8 mouse cellular contexts compared by ENCODE assay signal in the genomic region with DNA sequence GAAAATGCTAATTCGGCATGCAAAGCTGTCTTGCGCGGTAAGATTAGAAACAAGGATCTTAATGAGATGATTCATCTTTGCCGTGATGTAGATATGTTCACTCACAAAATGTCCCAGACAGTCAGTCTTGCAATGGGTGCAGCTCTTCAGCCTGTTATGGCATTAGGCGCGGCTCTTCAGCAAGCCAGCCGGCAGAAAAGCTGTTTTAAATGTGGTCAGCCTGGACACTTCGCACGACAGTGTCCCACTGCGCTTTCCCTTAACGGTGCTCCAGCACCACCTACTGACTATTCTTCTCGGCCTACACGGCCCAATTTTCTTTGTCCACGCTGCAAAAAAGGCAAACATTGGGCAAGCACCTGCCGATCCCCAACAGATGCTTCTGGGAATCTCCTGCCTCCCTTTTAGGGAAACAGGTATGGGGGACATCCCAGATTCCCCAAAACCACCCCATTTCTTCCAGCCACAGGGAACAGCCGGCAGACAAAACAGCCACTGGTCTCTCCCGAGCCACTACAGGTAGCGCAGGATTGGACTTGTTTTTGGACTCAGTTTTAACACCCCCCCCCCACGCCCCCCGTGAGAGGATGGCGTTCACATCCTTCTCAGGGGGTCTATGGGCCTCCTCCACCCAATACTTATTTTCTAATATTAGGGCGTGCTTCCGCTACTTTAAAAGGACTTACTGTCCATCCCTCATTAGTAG. TPM values are rescaled to one million over a fixed set of nuclear protein-coding genes. Genes with fewer than 3 reads are reported as not detected.
DNase-seq lines count a peak whose midpoint lies in the region; ATAC-seq and TF ChIP-seq lines count a peak whose summit lies in the region.

No protein-coding gene starts in this region.

- no peak overlapping the region for H3ac ChIP-seq in C2C12 (ENCODE audit: control insufficient read depth, insufficient read length, low read depth)

- TF ChIP-seq CTCF in C2C12 (IDR thresholded peaks at IDR 0.05; ENCODE audit: control insufficient read depth, insufficient read depth, insufficient read length) = peak; percentile 6

- H3K27me3 ChIP-seq in C2C12 (ENCODE audit: control insufficient read depth, insufficient read depth, insufficient read length) = no peaks in the 10 kb centered on the region
- H3K27me3 ChIP-seq in forebrain, embryonic 11.5 days (ENCODE audit: control insufficient read depth, insufficient read depth, low read length) = peaks cover 4% of the 10 kb centered on the region; the same call in 1 of the 2 replicates
- peaks cover 19% of the 10 kb centered on the region for H3K27me3 ChIP-seq in hindbrain, embryonic 12.5 days

- H3K79me2 ChIP-seq in C2C12 (ENCODE audit: control insufficient read depth, insufficient read depth) = no peaks in the 10 kb centered on the region

- 0 out of 2 replicates have a peak, but pooled peaks cover 6% of the 10 kb centered on the region for H3K4me1 ChIP-seq in forebrain, embryonic 11.5 days (replicated peaks; ENCODE audit: control insufficient read depth, insufficient read depth, low read length)
- H3K4me1 ChIP-seq in hindbrain, embryonic 12.5 days = peaks cover 9% of the 10 kb centered on the region; the same call in 1 of the 2 replicates

- peak; percentile 78 for DNase-seq in brain, adult 2 months (ENCODE audit: low read depth, low spot score)
- DNase-seq in forebrain, embryonic 11.5 days (ENCODE audit: low spot score) = peak; percentile 66
- DNase-seq in layer of hippocampus, postnatal 36 days = peak; percentile 2 to 8
- DNase-seq in lung, postnatal 36 days = peak; percentile 54
- DNase-seq in skeletal muscle tissue, adult 2 months (ENCODE audit: low read depth, low spot score) = peak; percentile 25
- DNase-seq in adipocyte (ENCODE audit: low spot score) = no peak

- peak overlapping the region; percentile 73; the same call in 1 of the 2 replicates for H3K9ac ChIP-seq in forebrain, embryonic 11.5 days (ENCODE audit: low read length)
- 0 out of 2 replicates have a peak overlapping the region, but pooled peaks have one; percentile 9 for H3K9ac ChIP-seq in hindbrain, embryonic 12.5 days

- H3K9me3 ChIP-seq in forebrain, embryonic 11.5 days (ENCODE audit: control insufficient read depth, low read length) = no peaks in the 10 kb centered on the region
- no peaks in the 10 kb centered on the region for H3K9me3 ChIP-seq in hindbrain, embryonic 12.5 days (replicated peaks)

- no peak overlapping the region for H3K4me3 ChIP-seq in C2C12 (ENCODE audit: insufficient read depth, poor library complexity, severe bottlenecking)
- peak overlapping the region; percentile 53 for H3K4me3 ChIP-seq in forebrain, embryonic 11.5 days (ENCODE audit: low read depth, low read length)
- H3K4me3 ChIP-seq in hindbrain, embryonic 12.5 days = peak overlapping the region; percentile 52

- H3K27ac ChIP-seq in forebrain, embryonic 11.5 days (ENCODE audit: low read depth, low read length) = no peak overlapping the region
- peak overlapping the region; percentile 7; the same call in 1 of the 2 replicates for H3K27ac ChIP-seq in hindbrain, embryonic 12.5 days

- H3K4me2 ChIP-seq in forebrain, embryonic 11.5 days (ENCODE audit: low read depth, low read length, severe bottlenecking) = peak overlapping the region; percentile 86
- H3K4me2 ChIP-seq in hindbrain, embryonic 12.5 days (replicated peaks) = peak overlapping the region; percentile 83

- H3K36me3 ChIP-seq in C2C12 (ENCODE audit: control insufficient read depth, insufficient read depth) = no peaks in the 10 kb centered on the region
- H3K36me3 ChIP-seq in forebrain, embryonic 11.5 days (ENCODE audit: control insufficient read depth, insufficient read depth, low read length) = no peaks in the 10 kb centered on the region
- no peaks in the 10 kb centered on the region for H3K36me3 ChIP-seq in hindbrain, embryonic 12.5 days

- 18% methylated on average over 23 of the region's 23 CpGs for WGBS in forebrain, embryonic 11.5 days
- 24% methylated on average over 23 of the region's 23 CpGs for WGBS in hindbrain, embryonic 12.5 days

- peak; percentile 49 for ATAC-seq in forebrain, embryonic 11.5 days (replicated peaks; ENCODE audit: low FRiP score)
- ATAC-seq in hindbrain, embryonic 12.5 days (ENCODE audit: low FRiP score) = peak; percentile 86

- no peaks in the 10 kb centered on the region for H3K79me3 ChIP-seq in C2C12 (ENCODE audit: low read depth)

TF ChIP-seq in C2C12, 6 proteins besides CTCF, POLR2A, EP300 and RAD21:
- TF ChIP-seq MYOD1 (IDR thresholded peaks at IDR 0.05; ENCODE audit: control insufficient read depth, insufficient read length, low read depth) (no peak), FOSL1 (IDR thresholded peaks at IDR 0.05; ENCODE audit: insufficient read depth, low read length, poor library complexity, severe bottlenecking) (no peak), MAX (IDR thresholded peaks at IDR 0.05) (no peak), MYOG (IDR thresholded peaks at IDR 0.05; ENCODE audit: control insufficient read depth, extremely low read depth, insufficient read length) (no peak), CEBPB (IDR thresholded peaks at IDR 0.05; ENCODE audit: low read depth) (no peak), USF1 (IDR thresholded peaks at IDR 0.05; ENCODE audit: low read depth) (no peak)

RNA-seq across cellular contexts. Expression of a gene that starts 11.1 kb away (rescaled TPM):
- polyA plus RNA-seq in C2C12 (2012; fragmentation: generic; extraction: Trizol) = not detected
- polyA plus RNA-seq in forebrain, embryonic 11.5 days (2014; fragmentation: Nextera tagmentation; extraction: Ambion mirVana) = not detected in 2 replicates
- polyA plus RNA-seq in hindbrain, embryonic 12.5 days (2016; fragmentation: Nextera tagmentation; extraction: Ambion mirVana) = not detected in 2 replicates
- not detected for total RNA-seq in layer of hippocampus, postnatal 36 days (2021)

RNA-seq across cellular contexts. Expression of a gene that starts 11.6 kb away (rescaled TPM):
- not detected for polyA plus RNA-seq in C2C12 (2012; fragmentation: generic; extraction: Trizol)
- polyA plus RNA-seq in forebrain, embryonic 11.5 days (2014; fragmentation: Nextera tagmentation; extraction: Ambion mirVana) = not detected in 2 replicates
- not detected in 2 replicates for polyA plus RNA-seq in hindbrain, embryonic 12.5 days (2016; fragmentation: Nextera tagmentation; extraction: Ambion mirVana)
- total RNA-seq in layer of hippocampus, postnatal 36 days (2021) = not detected

RNA-seq across cellular contexts. Expression of a gene that starts 18.1 kb away (rescaled TPM):
- polyA plus RNA-seq in C2C12 (2012; fragmentation: generic; extraction: Trizol) = 0.04 TPM
- not detected in 2 replicates for polyA plus RNA-seq in forebrain, embryonic 11.5 days (2014; fragmentation: Nextera tagmentation; extraction: Ambion mirVana)
- polyA plus RNA-seq in hindbrain, embryonic 12.5 days (2016; fragmentation: Nextera tagmentation; extraction: Ambion mirVana) = not detected in 2 replicates
- total RNA-seq in layer of hippocampus, postnatal 36 days (2021) = not detected

RNA-seq across cellular contexts. Expression of a gene that starts 27.1 kb away (rescaled TPM):
- polyA plus RNA-seq in C2C12 (2012; fragmentation: generic; extraction: Trizol) = not detected
- not detected in 2 replicates for polyA plus RNA-seq in forebrain, embryonic 11.5 days (2014; fragmentation: Nextera tagmentation; extraction: Ambion mirVana)
- polyA plus RNA-seq in hindbrain, embryonic 12.5 days (2016; fragmentation: Nextera tagmentation; extraction: Ambion mirVana) = not detected in 2 replicates
- not detected for total RNA-seq in layer of hippocampus, postnatal 36 days (2021)

RNA-seq across cellular contexts. Expression of a gene that starts 44.4 kb away (rescaled TPM):
- not detected for polyA plus RNA-seq in C2C12 (2012; fragmentation: generic; extraction: Trizol)
- not detected in 2 replicates for polyA plus RNA-seq in forebrain, embryonic 11.5 days (2014; fragmentation: Nextera tagmentation; extraction: Ambion mirVana)
- polyA plus RNA-seq in hindbrain, embryonic 12.5 days (2016; fragmentation: Nextera tagmentation; extraction: Ambion mirVana) = not detected in 2 replicates
- not detected for total RNA-seq in layer of hippocampus, postnatal 36 days (2021)
